Mouse (Mus musculus) adrenal gland, adult (tissue): ENCODE measurements around the gene Irf8.
"Not testable (repeated sequence)": the region's sequence is repeated elsewhere in the genome, so short reads cannot be mapped to it uniquely, and the experiment has no call there.

ENCODE experiments used
- DNase-seq, 2 experiments: peaks; one replicate each; pipeline ENCODE4 v3.0.0; 2022 to 2023; ENCODE audit warnings: low spot score in 1 of 2; ENCODE audit not compliant: inconsistent age in 2 of 2

Irf8 gene

DNA sequence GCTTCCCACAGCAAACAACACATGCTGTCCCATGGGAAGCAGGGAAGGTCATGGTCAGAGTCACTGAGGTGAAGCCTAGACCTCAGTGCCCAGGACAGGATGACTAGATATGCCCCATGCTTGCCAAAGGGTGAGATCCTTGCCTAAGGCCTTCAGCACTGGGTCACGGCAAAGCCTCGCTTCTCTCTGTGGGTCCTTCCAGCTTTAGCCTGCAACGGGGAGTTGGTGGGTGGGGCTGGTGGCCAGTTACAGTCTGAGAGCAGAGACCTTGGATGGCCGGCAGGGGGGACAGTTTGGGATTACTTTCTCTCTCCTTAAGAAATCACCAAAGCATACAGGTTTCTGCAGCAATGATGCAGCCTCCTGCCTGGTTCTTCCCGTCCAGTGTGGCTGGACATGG, 51.5 kb downstream of the Irf8 start:
- peak in 1 of 2 experiments; percentile 67 for DNase-seq

DNA sequence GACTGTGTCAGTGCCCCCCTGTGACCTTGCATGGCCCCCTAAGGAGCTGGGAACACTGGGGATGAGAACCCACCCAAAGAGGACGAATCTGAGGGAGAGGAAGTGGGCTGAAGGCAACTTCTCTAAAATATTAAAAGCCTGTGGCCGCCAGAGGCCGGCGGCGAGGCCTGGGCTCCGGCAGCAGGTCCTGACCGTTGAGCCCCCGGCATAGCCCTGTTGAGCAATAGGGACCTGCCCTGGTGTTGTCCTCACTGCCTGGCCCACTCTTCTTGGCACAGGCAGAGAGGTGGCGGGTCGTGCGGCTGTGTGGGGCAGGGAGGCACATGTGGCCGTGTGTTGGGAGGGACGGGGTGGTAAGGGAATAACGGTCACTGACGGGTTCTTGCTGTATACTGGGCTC, 56.6 kb downstream of the Irf8 start:
- DNase-seq: no peak

DNA sequence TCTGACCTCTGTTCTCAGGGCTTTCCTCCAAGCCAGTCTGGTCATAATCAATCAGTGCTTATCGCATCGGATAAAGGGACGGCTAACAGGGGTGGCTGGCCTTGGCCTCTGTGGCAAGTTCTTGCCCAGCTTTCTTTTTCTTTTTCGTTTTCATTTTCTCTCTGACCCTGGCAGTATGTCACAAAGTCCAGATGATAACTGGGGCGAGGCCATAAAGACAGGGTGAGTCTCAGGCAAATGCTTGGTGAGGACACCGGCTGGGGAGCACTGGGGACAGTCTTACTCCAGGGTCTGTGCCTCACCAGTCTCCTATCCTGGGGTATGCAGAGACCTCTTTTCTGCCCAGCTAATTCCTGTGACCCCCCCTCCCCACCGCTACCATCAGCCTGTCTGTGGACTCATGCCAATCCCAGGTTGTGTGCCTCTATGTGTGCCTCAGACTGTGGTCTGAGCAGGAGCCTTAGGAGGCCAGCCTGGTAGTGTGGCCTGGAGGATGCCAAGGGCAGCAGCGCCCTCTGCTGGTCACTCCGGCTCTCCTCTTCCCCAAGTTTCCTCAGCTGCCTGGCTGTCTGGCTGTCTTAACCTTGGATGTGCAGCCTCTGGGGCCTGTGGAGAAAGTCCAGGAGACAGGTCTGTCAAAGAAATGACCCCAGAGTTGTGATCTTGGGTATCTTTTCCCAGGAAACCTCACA, 59.9 kb downstream of the Irf8 start:
- peak; percentile 85 to 95 for DNase-seq

DNA sequence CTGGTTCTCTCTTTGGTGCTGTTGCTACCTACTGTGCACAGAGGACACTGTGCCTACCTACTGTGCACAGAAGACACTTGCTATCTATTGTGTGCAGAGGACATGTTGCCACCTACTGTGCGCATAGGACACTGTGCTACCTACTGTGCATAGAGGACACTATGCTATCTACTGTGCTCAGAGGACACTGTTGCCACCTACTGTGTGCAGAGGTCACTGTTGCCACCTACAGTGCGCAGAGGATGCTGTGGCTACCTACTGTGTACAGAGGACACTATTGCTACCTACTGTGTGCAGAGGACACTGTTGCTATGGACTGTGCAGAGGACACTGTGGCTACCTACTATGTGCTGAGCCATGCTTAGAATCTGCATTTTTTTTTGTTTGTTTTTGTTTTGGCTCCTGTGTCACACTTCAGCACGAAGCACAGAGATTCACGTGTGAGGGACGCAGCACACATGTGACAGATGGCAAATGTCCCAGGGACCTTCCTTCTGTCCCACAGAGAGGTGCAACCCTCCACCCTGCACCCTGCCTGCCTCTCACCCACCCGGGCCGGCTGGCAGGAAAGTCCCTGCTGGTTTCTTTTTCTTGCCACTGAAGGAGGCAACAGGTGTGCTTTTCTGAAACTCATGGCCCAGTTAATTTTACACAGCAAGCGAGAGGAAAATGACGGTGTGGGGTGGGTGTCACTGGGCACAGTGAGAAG, 61.0 kb downstream of the Irf8 start:
- DNase-seq: no peak

DNA sequence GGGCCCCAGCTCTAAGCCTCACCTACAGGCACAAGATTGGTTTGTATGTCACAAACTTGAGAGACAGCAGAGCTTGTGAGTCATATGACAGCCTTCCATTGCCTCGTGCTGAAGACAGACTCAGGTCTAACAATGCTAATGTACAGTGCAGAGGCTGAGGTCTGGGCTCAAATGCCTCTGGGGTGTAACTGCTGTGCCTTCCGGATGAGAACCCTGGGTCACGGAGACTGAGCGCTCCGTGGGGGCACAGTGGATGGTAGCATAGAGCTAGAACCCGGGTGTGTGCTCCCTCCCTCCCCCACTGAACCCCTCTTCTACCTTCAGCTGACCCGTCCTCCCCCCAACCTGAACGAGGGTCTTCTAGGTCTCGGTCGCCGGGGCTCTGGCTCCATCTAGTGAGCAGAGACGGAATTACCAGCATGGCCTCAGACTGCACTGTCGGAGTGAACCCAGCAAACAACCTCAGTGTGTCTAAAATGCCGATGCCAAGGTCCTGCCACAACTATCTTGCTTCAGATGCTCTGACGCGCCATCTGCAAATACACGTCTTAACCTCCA, 64.2 kb downstream of the Irf8 start:
- DNase-seq: peak; percentile 42 to 86

DNA sequence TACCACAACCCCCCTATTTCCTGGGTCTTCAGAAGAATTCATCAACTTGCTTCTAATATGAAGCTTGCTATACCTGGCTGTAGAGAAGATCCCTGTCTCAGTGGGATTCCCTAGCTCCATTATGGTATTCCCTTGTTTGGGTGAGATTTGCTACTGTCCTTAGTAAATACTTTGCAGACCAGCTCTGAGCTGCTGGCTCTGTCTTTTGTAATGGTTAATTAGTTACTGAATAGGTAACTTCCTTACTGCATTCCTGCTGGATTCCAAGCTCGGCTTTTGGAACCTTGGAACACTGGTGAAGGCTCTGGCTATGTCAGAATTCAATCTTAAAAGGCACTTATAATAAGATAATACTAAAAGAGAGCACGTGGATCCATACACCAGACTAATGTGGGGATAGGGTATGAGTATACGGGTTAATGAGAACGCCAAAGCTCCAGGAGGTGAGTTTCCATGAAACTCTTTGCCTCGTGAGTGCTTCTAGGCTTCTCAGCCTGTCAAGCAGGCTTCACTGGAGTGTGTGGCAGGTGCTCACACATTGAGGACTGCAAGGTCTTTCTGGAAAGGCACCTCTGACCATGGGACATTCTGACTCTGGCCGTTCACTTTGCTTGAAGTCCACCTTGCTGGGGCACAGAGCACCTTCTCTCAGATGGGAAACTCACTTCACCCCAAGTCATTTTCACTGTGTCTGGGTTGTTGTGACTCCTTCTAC, 67.7 kb downstream of the Irf8 start:
- not testable (repeated sequence) for DNase-seq

DNA sequence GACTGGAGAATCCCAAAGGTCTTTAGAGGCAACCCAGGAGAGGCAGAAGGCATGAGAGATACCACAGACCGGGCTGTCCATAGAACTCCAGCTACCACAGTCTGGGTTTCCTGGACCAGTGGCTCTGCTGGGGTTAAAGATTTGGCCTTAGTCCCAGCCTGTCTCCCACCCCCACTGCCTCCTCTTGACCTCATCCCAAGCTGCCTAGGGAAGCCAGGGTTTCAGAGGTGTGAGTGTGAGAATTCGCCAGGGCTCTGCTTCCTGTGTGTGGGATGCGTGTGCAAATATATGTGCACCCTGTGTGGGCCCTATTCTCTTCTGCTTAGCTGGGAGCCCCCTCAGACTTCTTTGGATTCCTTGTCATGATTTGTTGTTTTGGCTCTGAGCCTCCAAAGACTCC, 68.6 kb downstream of the Irf8 start:
- no peak for DNase-seq
